Mouse (Mus musculus) retina, adult 2 months (tissue): Measurements from ENCODE around the gene Ghdc.
"Not testable (repeated sequence)": the region's sequence is repeated elsewhere in the genome, so short reads cannot be mapped to it uniquely, and the experiment has no call there.

Source experiments
- DNase-seq: peaks from one replicate; pipeline ENCODE4 v3.0.0-alpha.2; 2012; ENCODE audit warnings: low read depth, low spot score

Gene Ghdc

GRCm38 (mm10) chr11:100770646-100771408 lies at the start of gene Ghdc:
Ghdc (minus strand) TSS chr11:100770957.
- DNase-seq, result peak; percentile 55

GRCm38 (mm10) chr11:100820047-100820446 lies 49.3 kb upstream of the Ghdc start:
- no peak for DNase-seq

- DNase-seq, result no peak
Observed at GRCm38 (mm10) chr11:100819626-100820025, 48.9 kb upstream of the Ghdc start.

GRCm38 (mm10) chr11:100819048-100819447 lies 48.3 kb upstream of the Ghdc start:
- no peak for DNase-seq

GRCm38 (mm10) chr11:100818359-100819012 lies 47.7 kb upstream of the Ghdc start:
- DNase-seq, result no peak

- no peak for DNase-seq
Observed at GRCm38 (mm10) chr11:100817311-100817710, 46.6 kb upstream of the Ghdc start.

- DNase-seq, result no peak
Observed at GRCm38 (mm10) chr11:100816801-100817200, 46.0 kb upstream of the Ghdc start.

GRCm38 (mm10) chr11:100816342-100816741 lies 45.6 kb upstream of the Ghdc start:
- DNase-seq, result no peak

GRCm38 (mm10) chr11:100814498-100814897 lies 43.7 kb upstream of the Ghdc start:
- no peak for DNase-seq

- DNase-seq, result no peak
Observed at GRCm38 (mm10) chr11:100811132-100811531, 40.4 kb upstream of the Ghdc start.

- DNase-seq, result no peak
Observed at GRCm38 (mm10) chr11:100810516-100810915, 39.8 kb upstream of the Ghdc start.

GRCm38 (mm10) chr11:100806380-100807305 lies 35.9 kb upstream of the Ghdc start:
- no peak for DNase-seq

- DNase-seq, result no peak
Observed at GRCm38 (mm10) chr11:100805535-100805934, 34.8 kb upstream of the Ghdc start.

- DNase-seq, result no peak
Observed at GRCm38 (mm10) chr11:100804409-100804808, 33.7 kb upstream of the Ghdc start.

GRCm38 (mm10) chr11:100799426-100799825 lies 28.7 kb upstream of the Ghdc start:
- no peak for DNase-seq

GRCm38 (mm10) chr11:100796585-100796984 lies 25.8 kb upstream of the Ghdc start:
- DNase-seq, result no peak

- no peak for DNase-seq
Observed at GRCm38 (mm10) chr11:100795386-100795785, 24.6 kb upstream of the Ghdc start.

GRCm38 (mm10) chr11:100791457-100792049 lies 20.8 kb upstream of the Ghdc start:
- DNase-seq, result no peak

GRCm38 (mm10) chr11:100790644-100791043 lies 19.9 kb upstream of the Ghdc start:
- DNase-seq, result not testable (repeated sequence)

GRCm38 (mm10) chr11:100789702-100790101 lies 18.9 kb upstream of the Ghdc start:
- DNase-seq, result no peak

GRCm38 (mm10) chr11:100785774-100786173 lies 15.0 kb upstream of the Ghdc start:
- DNase-seq, result no peak

GRCm38 (mm10) chr11:100784286-100784685 lies 13.5 kb upstream of the Ghdc start:
- no peak for DNase-seq
